Mouse (Mus musculus): ENCODE measurements around the gene F7. TPM values are rescaled to one million over a fixed set of nuclear protein-coding genes. Genes with fewer than 3 reads are reported as not detected.
"Not testable (repeated sequence)": the region's sequence is repeated elsewhere in the genome, so short reads cannot be mapped to it uniquely, and the experiment has no call there.

Gene F7
- total RNA-seq, 2 experiments from 2014 or later, result not detected

DNA sequence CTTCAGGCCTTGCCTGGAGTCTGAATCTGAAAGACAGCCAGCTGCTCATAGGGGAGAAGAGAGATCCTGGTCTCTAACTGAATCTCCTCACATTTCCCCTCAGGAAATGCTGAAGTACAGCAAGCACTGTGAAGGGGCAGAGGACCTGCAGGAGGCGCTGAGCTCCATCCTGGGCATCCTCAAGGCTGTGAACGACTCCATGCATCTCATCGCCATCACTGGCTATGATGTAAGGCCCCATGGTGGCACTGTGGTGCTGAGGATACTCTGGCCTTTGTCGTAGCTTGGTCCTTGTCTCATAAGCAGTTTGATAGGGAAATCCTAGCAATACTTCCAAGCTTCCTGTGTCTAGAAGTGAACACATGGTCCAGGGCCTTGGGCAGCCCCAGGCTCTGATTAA is 15.5 kb upstream of the F7 start:
- no peak for DNase-seq (ENCODE audit: extremely low spot score in 1 of 2, low spot score in 2 of 2)
- intact Hi-C loops (cut with DNase I), result no loop called here

DNA sequence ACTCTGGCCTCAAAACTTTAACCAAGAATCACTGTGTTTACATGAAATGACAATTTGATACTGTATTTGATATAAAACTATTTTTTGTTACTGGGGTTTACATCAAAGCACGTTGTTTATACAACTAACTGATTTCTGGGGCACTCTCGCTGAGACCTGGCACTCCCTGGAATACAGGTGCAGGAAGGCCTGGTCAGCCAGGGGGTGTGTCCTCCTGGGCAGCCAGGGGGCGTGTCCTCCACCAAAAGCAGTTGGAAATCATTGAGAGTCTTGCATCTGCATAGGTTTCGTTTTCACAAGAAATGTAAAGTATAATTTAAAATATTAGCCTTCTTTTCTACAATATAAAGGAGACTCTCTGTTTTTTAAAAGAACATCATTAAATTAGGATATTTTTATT is 6.3 kb upstream of the F7 start:
- no peak for DNase-seq (ENCODE audit: extremely low spot score in 1 of 2, low spot score in 2 of 2)
- intact Hi-C loops (cut with DNase I), result loop anchor here (5.0 kb wide), 1 partner anchor 53 kb away; no protein-coding TSS in a partner anchor

- no peak for DNase-seq (ENCODE audit: extremely low spot score in 1 of 2, low spot score in 2 of 2)
- intact Hi-C loops (cut with DNase I), result no loop called here
These were observed 4.0 kb upstream of the F7 start for GRCm38 (mm10) chr8:13021830-13022229.

- no peak for DNase-seq (ENCODE audit: extremely low spot score in 1 of 2, low spot score in 2 of 2)
- intact Hi-C loops (cut with DNase I), result no loop called here
These were observed 1.8 kb downstream of the F7 start for GRCm38 (mm10) chr8:13027615-13028014.

- DNase-seq (ENCODE audit: extremely low spot score in 1 of 2, low spot score in 2 of 2), result peak in 1 of 2 experiments; percentile 20
These were observed 2.6 kb downstream of the F7 start for GRCm38 (mm10) chr8:13028482-13028881.

DNA sequence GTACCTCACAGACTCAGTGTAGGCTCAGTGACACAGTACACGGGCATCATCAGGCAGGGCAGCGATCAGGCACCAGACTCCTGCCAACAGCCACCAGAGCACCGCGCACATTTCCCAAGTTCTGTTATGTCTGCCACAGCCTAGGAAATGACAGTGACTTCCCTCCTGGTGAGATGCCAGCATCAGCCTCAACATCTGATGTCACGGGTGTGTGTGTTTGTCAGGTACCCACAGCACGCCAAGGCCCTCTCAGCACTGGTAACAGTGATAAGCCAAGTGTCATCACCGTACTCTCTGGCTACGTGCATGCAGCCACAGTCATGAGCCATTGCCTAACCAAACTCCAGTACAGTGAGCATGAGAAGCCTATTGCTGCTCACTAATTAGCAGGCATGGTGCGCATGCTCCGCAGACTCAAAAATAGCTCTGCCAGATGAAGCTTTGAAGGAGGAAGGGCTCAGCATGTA is 10.5 kb downstream of the F7 start:
- DNase-seq (ENCODE audit: extremely low spot score in 1 of 2, low spot score in 2 of 2), result peak in 1 of 2 experiments; percentile 24
- intact Hi-C loops (cut with DNase I), result no loop called here

More at GRCm38 (mm10) chr8:13028482-13028881, 2.6 kb downstream of the F7 start:
- intact Hi-C loops (cut with DNase I), result no loop called here

- DNase-seq (ENCODE audit: extremely low spot score in 1 of 2, low spot score in 2 of 2), result no peak
- intact Hi-C loops (cut with DNase I), result no loop called here
These were observed 11.2 kb downstream of the F7 start, which contains the start of gene F10 for GRCm38 (mm10) chr8:13037015-13037414. Gene F10 (plus strand): TSS chr8:13037308.

GRCm38 (mm10) chr8:13037569-13037968 is 11.7 kb downstream of the F7 start:
- DNase-seq (ENCODE audit: extremely low spot score in 1 of 2, low spot score in 2 of 2), result no peak
- intact Hi-C loops (cut with DNase I), result no loop called here

DNA sequence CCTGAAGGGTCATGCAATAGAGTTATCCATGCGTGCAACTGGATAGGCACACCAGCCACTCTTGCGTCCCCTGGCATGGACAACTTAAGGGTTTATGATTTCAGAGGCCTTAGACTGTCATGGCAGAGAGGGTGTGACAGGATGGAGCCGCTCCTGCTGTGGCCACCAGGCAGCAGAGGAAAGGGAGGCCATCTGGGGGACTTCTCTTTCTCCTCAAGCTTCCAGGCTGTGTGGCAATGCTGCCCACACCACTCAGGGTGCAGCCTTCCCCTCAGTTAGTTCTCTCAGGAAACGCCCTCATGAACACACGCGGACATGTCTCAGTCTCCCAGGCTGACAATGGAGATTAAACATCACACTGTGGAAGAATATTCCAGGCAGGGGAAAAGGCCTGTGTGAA is 13.2 kb downstream of the F7 start:
- DNase-seq (ENCODE audit: extremely low spot score in 1 of 2, low spot score in 2 of 2), result no peak
- intact Hi-C loops (cut with DNase I), result no loop called here

DNA sequence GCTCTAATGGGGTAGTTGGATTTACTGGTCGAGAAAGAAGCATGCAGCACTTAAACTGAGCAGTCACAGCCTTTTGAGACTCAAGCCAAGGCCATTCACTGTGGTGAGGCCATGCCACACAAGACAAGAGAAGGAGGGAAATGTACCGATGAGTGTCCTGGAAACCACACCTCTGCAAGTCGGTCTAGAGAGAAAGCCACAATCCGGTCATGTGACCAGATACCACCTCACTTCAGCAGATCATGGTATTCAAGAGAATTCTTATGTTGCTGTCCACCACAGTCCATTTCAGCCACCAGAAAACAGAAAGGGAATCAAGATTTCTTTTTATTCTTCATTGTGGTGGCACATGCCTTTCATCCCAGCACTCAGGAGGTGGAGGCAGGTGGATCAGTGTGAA is 15.6 kb downstream of the F7 start:
- DNase-seq (ENCODE audit: extremely low spot score in 1 of 2, low spot score in 2 of 2), result no peak
- intact Hi-C loops (cut with DNase I), result no loop called here

GRCm38 (mm10) chr8:13047652-13048051 is 21.8 kb downstream of the F7 start:
- intact Hi-C loops (cut with DNase I), result no loop called here
- DNase-seq (ENCODE audit: extremely low spot score in 1 of 2, low spot score in 2 of 2), result no peak

GRCm38 (mm10) chr8:13050550-13050949 is 24.7 kb downstream of the F7 start:
- DNase-seq (ENCODE audit: extremely low spot score in 1 of 2, low spot score in 2 of 2), result no peak
- intact Hi-C loops (cut with DNase I), result no loop called here

DNA sequence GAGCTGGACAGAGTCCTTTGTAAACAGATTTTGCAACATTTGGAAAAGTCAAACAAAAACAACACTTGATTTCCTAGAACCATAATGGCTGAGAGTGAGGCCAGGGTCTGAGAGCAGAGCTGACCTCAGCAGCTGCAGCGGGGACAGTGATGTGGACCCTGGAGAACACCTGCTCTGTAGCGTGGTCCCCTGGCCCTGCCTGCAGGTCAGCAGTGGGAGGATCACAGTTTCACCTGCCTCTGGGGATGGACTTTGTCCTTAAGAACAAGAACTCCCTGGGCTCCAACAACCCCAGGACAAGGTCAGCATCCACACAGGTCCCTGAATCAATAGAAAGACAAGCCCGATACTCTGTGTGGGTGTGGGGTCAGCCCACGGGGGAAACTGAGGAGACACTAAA is 31.5 kb downstream of the F7 start:
- intact Hi-C loops (cut with DNase I), result no loop called here
- DNase-seq (ENCODE audit: extremely low spot score in 1 of 2, low spot score in 2 of 2), result no peak

DNA sequence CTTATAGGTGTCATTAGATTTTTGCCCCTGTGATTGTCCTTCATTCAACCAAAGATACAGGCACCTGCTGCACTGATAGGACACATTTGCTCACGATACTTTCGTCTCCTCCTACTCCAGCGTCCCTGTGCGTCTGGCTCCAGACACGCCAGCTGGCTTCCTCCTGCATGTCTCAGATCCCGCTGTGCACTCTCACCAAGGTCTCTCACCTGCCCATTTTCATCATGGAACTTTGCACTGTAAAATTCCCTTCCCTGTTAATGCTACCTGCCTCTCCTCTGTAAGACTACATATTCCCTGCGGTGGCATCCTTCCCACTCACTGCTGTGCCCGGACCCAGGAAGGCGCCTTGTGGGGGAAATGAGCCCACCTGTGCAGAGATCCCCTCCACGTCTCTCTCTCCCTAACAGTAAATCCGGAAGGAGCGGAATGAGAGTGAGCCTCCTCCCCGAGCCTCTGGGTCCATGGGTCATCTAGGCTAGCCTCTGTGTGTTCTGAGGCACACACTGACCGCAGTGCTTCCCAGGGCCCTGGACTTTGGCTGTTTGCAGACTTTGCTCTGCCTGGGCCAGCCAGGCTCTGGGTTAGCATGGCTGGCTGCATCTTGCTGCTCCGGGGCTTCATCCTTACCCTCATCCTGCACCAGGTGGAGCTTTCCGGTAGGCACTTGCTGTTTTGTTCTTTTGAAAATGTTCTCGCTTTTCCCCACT is 34.8 kb downstream of the F7 start, which contains the start of gene Proz:
Gene Proz, plus strand, starts transcription at position 474 of the 710 bp plus-strand sequence.
- intact Hi-C loops (cut with DNase I), result no loop called here
- DNase-seq (ENCODE audit: extremely low spot score in 1 of 2, low spot score in 2 of 2), result no peak

DNA sequence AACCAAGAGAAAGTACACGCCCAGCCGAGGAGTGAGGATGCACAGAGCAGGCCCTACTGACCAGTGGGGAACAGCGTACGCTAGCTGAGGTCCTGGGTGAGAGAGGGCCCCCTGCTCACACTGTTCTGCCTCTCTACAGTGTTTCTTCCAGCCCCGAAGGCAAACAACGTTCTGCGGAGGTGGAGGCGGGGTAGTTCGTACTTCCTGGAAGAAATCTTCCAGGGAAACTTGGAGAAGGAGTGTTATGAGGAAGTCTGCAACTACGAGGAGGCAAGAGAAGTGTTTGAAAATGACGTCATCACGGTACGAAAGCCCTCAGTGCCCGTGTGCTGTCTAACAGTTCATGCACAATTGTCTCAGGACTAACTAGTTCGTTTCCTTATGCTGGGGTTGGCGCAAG is 37.3 kb downstream of the F7 start:
- no peak for DNase-seq (ENCODE audit: extremely low spot score in 1 of 2, low spot score in 2 of 2)

GRCm38 (mm10) chr8:13073255-13073654 is 47.4 kb downstream of the F7 start:
- intact Hi-C loops (cut with DNase I), result loop anchor here (5.0 kb wide), 1 partner anchor 56 kb away; no protein-coding TSS in a partner anchor
- no peak for DNase-seq (ENCODE audit: extremely low spot score in 1 of 2, low spot score in 2 of 2)

More for the DNA sequence above, 37.3 kb downstream of the F7 start:
- intact Hi-C loops (cut with DNase I), result no loop called here

DNA sequence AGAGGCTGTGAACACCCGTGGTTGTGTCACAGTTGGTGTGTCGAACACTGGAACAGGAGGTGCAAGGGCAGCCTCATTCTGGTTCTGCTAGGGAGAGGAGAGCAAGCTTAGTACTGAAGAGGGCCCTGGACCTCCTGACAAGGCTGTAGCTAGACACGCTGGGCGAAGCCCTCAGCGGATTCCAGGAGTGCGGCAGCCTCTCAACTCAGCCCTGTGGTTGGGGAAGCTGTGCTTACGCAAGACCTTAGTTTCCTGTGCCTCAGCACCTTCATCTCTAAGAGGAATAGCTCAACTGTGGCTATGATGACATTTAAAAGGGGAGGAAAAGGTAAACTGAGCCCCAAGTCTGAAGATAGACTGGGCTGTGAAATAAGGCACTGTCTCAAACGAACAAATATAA is 49.2 kb downstream of the F7 start:
- DNase-seq (ENCODE audit: extremely low spot score in 1 of 2, low spot score in 2 of 2), result no peak
- intact Hi-C loops (cut with DNase I), result no loop called here

DNA sequence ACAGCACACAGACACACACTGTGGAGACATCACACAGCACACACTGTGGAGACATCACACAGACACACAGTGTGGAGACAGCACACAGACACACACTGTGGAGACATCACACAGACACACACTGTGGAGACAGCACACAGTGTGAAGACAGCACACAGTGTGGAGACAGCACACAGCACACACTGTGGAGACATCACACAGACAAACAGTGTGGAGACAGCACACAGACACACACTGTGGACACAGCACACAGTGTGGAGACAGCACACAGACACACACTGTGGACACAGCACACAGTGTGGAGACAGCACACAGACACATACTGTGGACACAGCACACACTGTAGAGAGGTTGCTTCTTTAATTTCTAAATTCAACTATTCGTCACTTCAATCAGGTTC is 49.7 kb downstream of the F7 start:
- DNase-seq (ENCODE audit: extremely low spot score in 1 of 2, low spot score in 2 of 2); intact Hi-C loops (cut with DNase I): not testable (repeated sequence)

DNA sequence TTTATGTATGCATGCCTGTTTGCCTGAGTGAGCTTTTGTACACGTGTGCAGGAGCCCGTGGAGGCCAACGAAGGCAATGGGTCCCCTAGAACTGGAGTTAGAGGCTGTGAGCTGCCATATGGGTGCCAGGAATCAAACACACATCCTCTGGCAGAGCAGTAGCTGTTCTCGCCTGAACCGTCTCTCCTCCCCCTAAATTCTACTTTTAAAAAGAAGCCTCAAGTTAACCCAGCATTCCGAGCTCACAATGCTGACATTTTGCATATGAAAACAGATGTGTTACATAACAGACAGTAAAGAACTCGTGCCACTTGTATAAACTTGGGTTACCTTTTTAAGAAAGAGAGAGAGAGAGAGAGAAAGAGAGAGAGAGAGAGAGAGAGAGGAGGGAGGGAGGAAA is 51.7 kb downstream of the F7 start:
- intact Hi-C loops (cut with DNase I), result no loop called here
- no peak for DNase-seq (ENCODE audit: extremely low spot score in 1 of 2, low spot score in 2 of 2)

Data from left cerebral cortex, postnatal 10 days (tissue).